Mouse (Mus musculus) CH12.LX (cell line): ENCODE data around the gene Slc15a1. TPM values are rescaled to one million over a fixed set of nuclear protein-coding genes. Genes with fewer than 3 reads are reported as not detected.
"Not testable (repeated sequence)": the region's sequence is repeated elsewhere in the genome, so short reads cannot be mapped to it uniquely, and the experiment has no call there.

ENCODE experiments used
- DNase-seq: peaks from one replicate; pipeline ENCODE4 v3.0.0-alpha.2; 2013; ENCODE audit errors: extremely low read depth
- H3K27ac ChIP-seq: 2 replicates; pipeline ENCODE4 v1.5.1; 2012; ENCODE audit warnings: low read depth, mild to moderate bottlenecking, control low read depth, moderate library complexity; ENCODE audit not compliant: insufficient read depth
- H3K27me3 ChIP-seq: replicated peaks from 2 replicates; pipeline ENCODE3; 2012; ENCODE audit warnings: inconsistent platforms
- H3K36me3 ChIP-seq, 2 experiments: replicated peaks in 1 of 2; 2 replicates each; pipeline versions ENCODE3 to v1.6.1; 2012; ENCODE audit warnings: inconsistent platforms in 1 of 2, low read length in 1 of 2, mild to moderate bottlenecking in 1 of 2, mixed read lengths in 1 of 2, moderate library complexity in 1 of 2; ENCODE audit not compliant: control insufficient read depth in 1 of 2, insufficient read depth in 1 of 2
- H3K4me1 ChIP-seq, 2 experiments: 2 replicates each; pipeline ENCODE4 v1.6.1; 2012; ENCODE audit warnings: inconsistent platforms in 1 of 2, moderate library complexity in 1 of 2; ENCODE audit not compliant: insufficient read depth in 2 of 2, control insufficient read depth in 1 of 2
- H3K4me2 ChIP-seq: 2 replicates; pipeline ENCODE4 v1.6.1; 2012; ENCODE audit warnings: low read depth, mild to moderate bottlenecking, control low read depth; ENCODE audit not compliant: poor library complexity, insufficient read depth, severe bottlenecking
- H3K4me3 ChIP-seq, 3 experiments: fragments of 150-350 bp in 1 of 3; sonication (generic) in 1 of 3; replicated peaks in 1 of 3; 2 replicates each; pipeline versions ENCODE3 to v1.5.1; 2011 to 2012; ENCODE audit warnings: low read depth in 2 of 3, low read length in 2 of 3, mild to moderate bottlenecking in 2 of 3, moderate library complexity in 2 of 3, control low read depth in 1 of 3, improper control_type of control experiment in 1 of 3, inconsistent platforms in 1 of 3, mixed read lengths in 1 of 3; ENCODE audit not compliant: poor library complexity in 1 of 3
- H3K79me2 ChIP-seq: replicated peaks from 2 replicates; pipeline ENCODE4 v1.6.1; 2012; ENCODE audit warnings: mild to moderate bottlenecking, moderate library complexity; ENCODE audit not compliant: control insufficient read depth, poor library complexity, insufficient read depth, severe bottlenecking; ENCODE audit errors: extremely low read depth
- H3K9ac ChIP-seq: 2 replicates; pipeline ENCODE4 v1.6.1; 2012; ENCODE audit warnings: low read depth, mild to moderate bottlenecking, control low read depth, moderate library complexity; ENCODE audit not compliant: insufficient read depth
- H3K9me3 ChIP-seq: replicated peaks from 2 replicates; pipeline ENCODE3; 2012; ENCODE audit warnings: low read length, inconsistent platforms, mixed read lengths
- CHD2 ChIP-seq: IDR thresholded peaks from 2 replicates; pipeline ENCODE4 v1.6.1; 2011; ENCODE audit warnings: low read length, improper control_type of control experiment
- CTCF ChIP-seq, 2 experiments: IDR thresholded peaks in 1 of 2; conservative IDR thresholded peaks in 1 of 2; 2 replicates each; pipeline ENCODE4 v1.5.1; 2011 to 2012; ENCODE audit warnings: low read depth in 2 of 2, low read length in 2 of 2, improper control_type of control experiment in 1 of 2, inconsistent platforms in 1 of 2, mild to moderate bottlenecking in 1 of 2, moderate library complexity in 1 of 2
- E2F4 ChIP-seq: IDR thresholded peaks from 2 replicates; pipeline ENCODE4 v1.6.1; 2011; ENCODE audit warnings: low read depth, low read length, improper control_type of control experiment; ENCODE audit not compliant: insufficient replicate concordance
- ELF1 ChIP-seq: IDR thresholded peaks from 2 replicates; pipeline ENCODE4 v1.6.1; 2014; ENCODE audit warnings: low read depth, mild to moderate bottlenecking, inconsistent platforms, low read length, improper control_type of control experiment
- HCFC1 ChIP-seq: IDR thresholded peaks from 2 replicates; pipeline ENCODE4 v1.6.1; 2012; ENCODE audit warnings: low read depth, mild to moderate bottlenecking, inconsistent platforms, low read length, improper control_type of control experiment
- JUN ChIP-seq: IDR thresholded peaks from 2 replicates; pipeline ENCODE4 v1.6.1; 2011; ENCODE audit warnings: low read depth, mild to moderate bottlenecking, low read length, improper control_type of control experiment, moderate library complexity; ENCODE audit not compliant: insufficient read depth
- JUND ChIP-seq: conservative IDR thresholded peaks from 2 replicates; pipeline ENCODE4 v1.6.1; 2011; ENCODE audit warnings: low read depth, low read length, improper control_type of control experiment
- KAT2A ChIP-seq: IDR thresholded peaks from 2 replicates; pipeline ENCODE4 v1.6.1; 2012; ENCODE audit warnings: low read length, improper control_type of control experiment, inconsistent platforms; ENCODE audit not compliant: insufficient replicate concordance
- MAX ChIP-seq: IDR thresholded peaks from 2 replicates; pipeline ENCODE4 v1.6.1; 2011; ENCODE audit warnings: low read length, improper control_type of control experiment
- MAZ ChIP-seq: IDR thresholded peaks from 2 replicates; pipeline ENCODE4 v1.6.1; 2012; ENCODE audit warnings: low read depth, mild to moderate bottlenecking, inconsistent platforms, low read length, improper control_type of control experiment, moderate library complexity
- MYC ChIP-seq: IDR thresholded peaks from 2 replicates; pipeline ENCODE4 v1.6.1; 2011; ENCODE audit warnings: low read depth, mild to moderate bottlenecking, improper control_type of control experiment, low read length
- NELFE ChIP-seq: IDR thresholded peaks from 2 replicates; pipeline ENCODE4 v1.6.1; 2011; ENCODE audit warnings: low read depth, low read length, improper control_type of control experiment
- NRF1 ChIP-seq: IDR thresholded peaks from 2 replicates; pipeline ENCODE4 v1.6.1; 2014; ENCODE audit warnings: low read depth, mild to moderate bottlenecking, inconsistent platforms, low read length, improper control_type of control experiment, moderate library complexity
- POLR2A ChIP-seq: IDR thresholded peaks from 2 replicates; pipeline ENCODE4 v1.6.1; 2011; ENCODE audit warnings: low read depth, mild to moderate bottlenecking, improper control_type of control experiment, low read length
- UBTF ChIP-seq: IDR thresholded peaks from 2 replicates; pipeline ENCODE4 v1.6.1; 2012; ENCODE audit warnings: low read depth, mild to moderate bottlenecking, inconsistent platforms, low read length, improper control_type of control experiment, moderate library complexity
- ZC3H11A ChIP-seq: IDR thresholded peaks from 2 replicates; pipeline ENCODE4 v1.6.1; 2012; ENCODE audit warnings: low read depth, mild to moderate bottlenecking, inconsistent platforms, low read length, improper control_type of control experiment
- ZNF384 ChIP-seq: IDR thresholded peaks from 2 replicates; pipeline ENCODE4 v1.6.1; 2012; ENCODE audit warnings: low read depth, low read length, improper control_type of control experiment, inconsistent platforms
- dilution Hi-C: fragments of 300-500 bp; cut with MboI; formaldehyde crosslinking; loops from 2 replicates; pipeline ENCODE4 v1.14.3; 2020; ENCODE audit warnings: low sequenced_read_pairs; ENCODE audit not compliant: extremely low pct_unique_long_range_greater_than_20kb, extremely low pct_ligation_motif_present
- in situ Hi-C: fragments of 300-500 bp; cut with MboI; formaldehyde crosslinking; loops from 3 replicates; pipeline ENCODE4 v1.14.3; 2019; ENCODE audit warnings: low sequenced_read_pairs, low pct_ligation_motif_present, low pct_unique_long_range_greater_than_20kb, mixed read lengths
- polyA plus RNA-seq: library from polyadenylated mRNA; unstranded; fragments of >175 nt; gene quantifications from 2 replicates; pipeline ENCODE4 v1.2.1, GENCODE M21; 2012; ENCODE audit warnings: low read depth; ENCODE audit not compliant: insufficient read length
- total RNA-seq, 2 experiments: library from RNA; depleted of rRNA; stranded (reverse); fragments of 300-350 nt in 1 of 2; fragments of >200 nt in 1 of 2; gene quantifications; 2 replicates each; pipeline ENCODE4 v1.2.3; 2012 to 2014

Slc15a1 gene
- total and polyA plus RNA-seq, 3 experiments, result 0.04 to 0.19 TPM; not detected in 1

DNA sequence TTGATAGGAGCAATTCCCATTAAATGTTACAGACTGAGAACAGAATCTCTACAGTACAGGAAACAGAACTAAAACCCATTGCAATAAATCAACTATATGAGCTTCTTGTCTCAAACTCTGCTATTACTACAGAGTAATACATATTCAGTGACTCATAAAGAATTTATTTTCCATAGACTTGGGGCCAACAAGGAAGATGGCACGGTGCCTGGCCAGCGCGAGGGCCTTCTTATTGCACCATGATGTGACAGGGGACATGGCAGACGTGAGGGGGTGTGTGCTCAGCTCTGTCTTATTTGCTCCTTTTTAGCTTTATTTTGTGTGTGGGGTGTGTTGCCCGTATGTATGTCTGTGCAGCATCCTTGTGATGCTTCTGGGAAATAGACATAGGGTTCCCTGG is 87.5 kb downstream of the Slc15a1 start:
- H3K27me3 ChIP-seq, result no peaks in the 10 kb centered on the region
- peaks cover 3 to 19% of the 10 kb centered on the region in 2 experiments; a peak in 3 of 4 replicates for H3K4me1 ChIP-seq
- dilution Hi-C loops, result no loop called here
- no peaks in the 10 kb centered on the region for H3K36me3 ChIP-seq
- TF ChIP-seq JUN (no peak), MAZ (no peak), CHD2 (no peak), HCFC1 (no peak), ZC3H11A (no peak), JUND (no peak), MAX (no peak), POLR2A (no peak)
- TF ChIP-seq, all 38 proteins: peak for 0
- H3K9me3 ChIP-seq, result peaks cover 9% of the 10 kb centered on the region
- in situ Hi-C loops, result no loop called here
- no peak overlapping the region for H3K9ac ChIP-seq
- no peak overlapping the region for H3K27ac ChIP-seq
- no peaks in the 10 kb centered on the region for H3K79me2 ChIP-seq
- H3K4me3 ChIP-seq, result no peak overlapping the region
- DNase-seq, result no peak
- no peak overlapping the region for H3K4me2 ChIP-seq

DNA sequence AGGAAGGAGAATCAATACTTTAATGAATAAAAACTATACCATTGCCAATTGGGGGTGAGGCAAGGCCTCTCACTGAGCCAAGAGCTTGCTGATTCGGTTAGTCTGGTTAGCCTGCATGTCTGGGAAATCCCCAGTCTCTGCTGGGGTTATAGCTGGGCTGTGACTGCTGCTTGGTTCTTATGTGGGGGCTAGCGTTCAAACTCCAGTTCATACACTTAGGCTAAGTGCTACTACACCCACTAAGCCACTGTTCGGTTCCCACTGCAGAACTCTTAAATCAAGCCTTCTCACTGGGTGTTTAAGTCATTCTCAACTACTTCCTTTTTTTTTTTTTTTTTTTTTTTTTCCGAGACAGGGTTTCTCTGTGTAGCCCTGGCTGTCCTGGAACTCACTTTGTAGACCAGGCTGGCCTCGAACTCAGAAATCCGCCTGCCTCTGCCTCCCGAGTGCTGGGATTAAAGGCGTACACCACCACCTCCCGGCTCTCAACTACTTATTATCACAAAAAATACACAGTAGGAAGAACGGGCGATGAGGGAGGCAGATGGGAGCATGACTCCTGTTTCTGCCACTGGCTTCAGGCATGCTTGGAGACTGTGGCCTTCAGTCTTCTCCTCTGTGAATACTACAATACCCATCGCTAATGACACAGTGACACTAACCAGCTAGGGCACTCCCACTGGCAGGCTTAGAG is 88.3 kb downstream of the Slc15a1 start:
- DNase-seq, result peak; percentile 48
- in situ Hi-C loops, result no loop called here
- Histone ChIP-seq H3K27ac (no peak overlapping the region), H3K27me3 (no peaks in the 10 kb centered on the region), H3K4me1 (peaks cover 3 to 14% of the 10 kb centered on the region in 2 experiments; a peak in 3 of 4 replicates), H3K4me2 (no peak overlapping the region), H3K79me2 (no peaks in the 10 kb centered on the region), H3K36me3 (no peaks in the 10 kb centered on the region), H3K9me3 (peaks cover 9% of the 10 kb centered on the region), H3K4me3 (no peak overlapping the region), H3K9ac (no peak overlapping the region)
- TF ChIP-seq CTCF (conservative IDR thresholded peaks at IDR 0.05 in 1 of 2, IDR thresholded peaks at IDR 0.05 in 1 of 2; ENCODE audit: low read depth in 2 of 2, low read length in 2 of 2) (no peak), ZNF384 (peak; percentile 92)
- dilution Hi-C loops, result no loop called here

DNA sequence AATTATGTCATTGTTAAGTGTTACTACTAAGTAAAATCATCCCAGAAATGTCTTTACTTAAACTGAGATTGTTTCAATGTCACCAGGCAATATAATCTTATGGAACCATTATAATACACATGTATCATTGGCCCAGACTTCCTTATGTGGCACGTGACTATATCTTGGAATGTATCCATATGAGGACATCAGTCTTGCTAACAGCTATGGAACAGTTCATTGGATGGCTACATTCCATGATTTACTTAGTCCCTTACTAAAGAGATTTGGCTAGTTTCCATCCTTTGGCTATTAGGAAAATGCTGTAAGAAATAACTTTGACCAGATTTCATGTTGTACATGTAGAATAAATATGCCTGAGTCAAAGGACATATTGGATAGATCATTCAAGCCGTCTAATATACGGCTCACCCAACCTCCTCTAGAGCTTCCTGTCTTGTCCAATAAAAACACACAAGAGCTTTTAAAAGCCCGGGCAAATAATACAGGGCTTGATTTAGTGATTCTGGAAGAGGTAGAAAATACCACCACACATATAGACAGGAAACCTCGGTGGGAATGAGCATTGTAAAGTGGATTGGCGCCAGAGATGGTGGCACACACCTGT is 90.3 kb downstream of the Slc15a1 start:
- H3K4me3 ChIP-seq, result no peak overlapping the region
- no peaks in the 10 kb centered on the region for H3K36me3 ChIP-seq
- no peak for DNase-seq
- peaks cover 3 to 14% of the 10 kb centered on the region in 2 experiments; a peak in 3 of 4 replicates for H3K4me1 ChIP-seq
- no peaks in the 10 kb centered on the region for H3K9me3 ChIP-seq
- TF ChIP-seq NRF1 (no peak), ELF1 (no peak), E2F4 (no peak), UBTF (no peak), KAT2A (no peak), JUN (no peak), MAX (no peak), MAZ (no peak), MYC (no peak), NELFE (no peak), JUND (no peak)
- H3K27me3 ChIP-seq, result no peaks in the 10 kb centered on the region
- H3K79me2 ChIP-seq, result no peaks in the 10 kb centered on the region
- in situ Hi-C loops (no loop called here), dilution Hi-C loops (no loop called here)
- no peak overlapping the region for H3K27ac ChIP-seq
- no peak overlapping the region for H3K9ac ChIP-seq
- no peak overlapping the region for H3K4me2 ChIP-seq

DNA sequence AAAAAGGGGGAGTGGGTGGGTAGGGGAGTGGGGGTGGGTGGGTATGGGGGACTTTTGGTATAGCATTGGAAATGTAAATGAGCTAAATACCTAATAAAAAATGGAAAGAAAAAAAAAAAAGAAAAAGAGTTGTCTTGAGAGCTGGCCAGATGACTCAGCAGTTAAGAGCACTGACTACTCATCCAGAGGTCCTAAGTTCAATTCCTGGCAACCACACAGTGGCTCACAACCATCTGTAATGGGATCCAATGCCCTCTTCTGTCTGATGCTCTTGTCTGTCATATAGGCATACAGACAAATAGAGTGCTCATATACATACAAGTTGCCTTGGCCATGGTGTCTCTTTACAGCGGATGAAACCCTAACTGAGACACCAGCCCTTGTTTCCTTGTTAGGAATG is 91.3 kb downstream of the Slc15a1 start:
- H3K9ac ChIP-seq, H3K4me3 ChIP-seq, dilution Hi-C loops, DNase-seq, H3K27ac ChIP-seq, in situ Hi-C loops, H3K36me3 ChIP-seq, H3K9me3 ChIP-seq, H3K79me2 ChIP-seq, H3K4me2 ChIP-seq, H3K27me3 ChIP-seq: not testable (repeated sequence)
- H3K4me1 ChIP-seq, result peaks cover 3 to 14% of the 10 kb centered on the region in 2 experiments; a peak in 3 of 4 replicates
